Mouse (Mus musculus) hindbrain, embryonic 13.5 days (tissue): ENCODE results near the gene Nup93. TPM values are rescaled to one million over a fixed set of nuclear protein-coding genes. Genes with fewer than 3 reads are reported as not detected.

Source experiments
- ATAC-seq: fragments of 200-750 bp; cut with Nextera tagmentation; 2 replicates; pipeline ENCODE4 v1.8.0; 2017; ENCODE audit warnings: moderate TSS enrichment; ENCODE audit not compliant: low FRiP score
- H3K27ac ChIP-seq: fragments of 300-500 bp; sonication (generic); 2 replicates; pipeline ENCODE4 v1.5.1; 2015; ENCODE audit warnings: inconsistent platforms, mild to moderate bottlenecking, moderate library complexity
- H3K27me3 ChIP-seq: fragments of 300-500 bp; sonication (generic); 2 replicates; pipeline ENCODE4 v1.6.1; 2015; ENCODE audit warnings: mild to moderate bottlenecking, inconsistent platforms
- H3K36me3 ChIP-seq: fragments of 300-500 bp; sonication (generic); 2 replicates; pipeline ENCODE4 v1.6.1; 2015; ENCODE audit warnings: mild to moderate bottlenecking, inconsistent platforms
- H3K4me1 ChIP-seq: fragments of 300-500 bp; sonication (generic); replicated peaks from 2 replicates; pipeline ENCODE4 v1.6.1; 2015; ENCODE audit warnings: inconsistent platforms
- H3K4me2 ChIP-seq: fragments of 300-500 bp; sonication (generic); 2 replicates; pipeline ENCODE4 v1.6.1; 2015; ENCODE audit warnings: inconsistent platforms, mild to moderate bottlenecking, moderate library complexity
- H3K4me3 ChIP-seq: fragments of 300-500 bp; sonication (generic); 2 replicates; pipeline ENCODE4 v1.5.1; 2015; ENCODE audit warnings: mild to moderate bottlenecking, inconsistent platforms
- H3K9ac ChIP-seq: fragments of 300-500 bp; sonication (generic); 2 replicates; pipeline ENCODE4 v1.6.1; 2015; ENCODE audit warnings: mild to moderate bottlenecking, inconsistent platforms
- H3K9me3 ChIP-seq: fragments of 300-500 bp; sonication (generic); 2 replicates; pipeline ENCODE4 v1.6.1; 2016; ENCODE audit warnings: inconsistent platforms
- WGBS: fragments of 180-500 bp; shearing (Covaris S2); methylation state at CpG from one replicate; pipeline ENCODE4 v1.1.7; 2015; 5-methylcytosine and 5-hydroxymethylcytosine counted together
- polyA plus RNA-seq: library from polyadenylated mRNA; unstranded; fragments of >200 nt; fragmentation: Nextera tagmentation; extraction: Ambion mirVana; gene quantifications from 2 replicates; pipeline ENCODE4 v1.2.1, GENCODE M21; 2015

The Nup93 gene
- polyA plus RNA-seq, 1 experiment from 2014 or later = 66.5 TPM

DNA sequence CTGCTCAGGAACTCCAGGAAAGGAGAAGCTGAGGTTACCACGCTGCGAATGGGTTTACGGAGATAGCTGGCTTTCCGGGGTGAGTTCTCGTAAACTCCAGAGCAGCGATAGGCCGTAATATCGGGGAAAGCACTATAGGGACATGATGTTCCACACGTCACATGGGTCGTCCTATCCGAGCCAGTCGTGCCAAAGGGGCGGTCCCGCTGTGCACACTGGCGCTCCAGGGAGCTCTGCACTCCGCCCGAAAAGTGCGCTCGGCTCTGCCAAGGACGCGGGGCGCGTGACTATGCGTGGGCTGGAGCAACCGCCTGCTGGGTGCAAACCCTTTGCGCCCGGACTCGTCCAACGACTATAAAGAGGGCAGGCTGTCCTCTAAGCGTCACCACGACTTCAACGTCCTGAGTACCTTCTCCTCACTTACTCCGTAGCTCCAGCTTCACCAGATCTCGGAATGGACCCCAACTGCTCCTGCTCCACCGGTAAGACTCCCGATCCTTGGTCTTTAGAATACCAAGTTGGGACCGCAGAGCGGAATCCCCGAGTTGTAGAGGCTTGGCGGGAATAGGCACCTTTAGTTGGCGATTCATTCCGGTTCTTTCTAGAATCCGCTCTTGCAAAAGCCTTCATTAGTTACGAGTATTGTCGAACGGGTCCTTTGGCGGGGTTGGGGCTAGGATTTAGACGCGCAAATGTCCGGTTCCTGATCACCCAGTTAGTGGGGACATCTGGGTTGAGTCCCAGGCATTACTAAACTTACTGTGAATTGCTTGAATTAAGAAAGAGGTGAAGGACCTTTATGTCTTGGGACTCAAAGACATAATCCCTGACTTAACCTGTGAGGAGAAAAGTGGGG lies 35.3 kb upstream of the Nup93 start, which contains the start of gene Mt1:
Mt1 (plus strand) TSS at position 226 of the 856 bp plus-strand sequence.
- peak within 1 kb of the TSS; percentile 45 for H3K4me3 ChIP-seq
- no peak within 1 kb of the TSS for H3K27ac ChIP-seq
- H3K27me3 ChIP-seq = peaks cover 98% of the 10 kb centered on the region
- WGBS = 0% methylated on average over 50 of the region's 50 CpGs
- peak within 1 kb of the TSS; percentile 57; the same call in 1 of the 2 replicates for H3K9ac ChIP-seq
- H3K9me3 ChIP-seq = no peaks in the 10 kb centered on the region
- peak within 1 kb of the TSS; percentile 86 for H3K4me2 ChIP-seq
- peaks cover 25% of the 10 kb centered on the region for H3K4me1 ChIP-seq
- no peaks in the 10 kb centered on the region for H3K36me3 ChIP-seq
- peak; percentile 84 for ATAC-seq

DNA sequence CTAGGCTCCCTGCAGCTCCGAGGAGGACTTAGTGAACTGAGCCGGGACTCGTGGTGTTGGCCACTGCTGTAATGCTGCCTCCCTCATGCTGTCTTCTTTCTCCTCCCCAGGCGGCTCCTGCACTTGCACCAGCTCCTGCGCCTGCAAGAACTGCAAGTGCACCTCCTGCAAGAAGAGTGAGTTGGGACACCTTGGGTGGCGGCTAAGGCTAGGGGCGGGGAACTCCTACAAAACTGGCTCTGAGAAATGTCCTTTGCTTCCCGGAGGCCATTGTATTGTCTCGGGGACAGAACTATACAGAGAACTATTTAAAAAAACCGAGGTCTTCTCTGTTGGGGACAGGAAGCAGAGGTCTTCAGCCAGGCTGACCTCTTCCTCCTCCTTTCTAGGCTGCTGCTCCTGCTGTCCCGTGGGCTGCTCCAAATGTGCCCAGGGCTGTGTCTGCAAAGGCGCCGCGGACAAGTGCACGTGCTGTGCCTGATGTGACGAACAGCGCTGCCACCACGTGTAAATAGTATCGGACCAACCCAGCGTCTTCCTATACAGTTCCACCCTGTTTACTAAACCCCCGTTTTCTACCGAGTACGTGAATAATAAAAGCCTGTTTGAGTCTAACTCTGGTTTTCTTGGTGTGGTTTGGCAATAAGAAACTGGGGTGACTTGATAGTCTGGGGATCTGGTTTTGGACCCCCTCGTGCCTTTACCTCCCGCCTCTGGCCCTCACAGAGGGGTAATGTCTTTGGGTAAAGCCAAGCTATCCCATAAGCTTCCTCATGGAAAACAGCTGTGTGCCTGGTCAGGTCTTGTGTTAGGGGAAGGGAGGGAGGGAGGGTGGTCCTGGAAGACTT lies 34.4 kb upstream of the Nup93 start:
- Histone ChIP-seq H3K36me3 (no peaks in the 10 kb centered on the region), H3K27ac (no peak overlapping the region), H3K4me1 (peaks cover 25% of the 10 kb centered on the region), H3K9me3 (no peaks in the 10 kb centered on the region), H3K27me3 (peaks cover 98% of the 10 kb centered on the region), H3K4me2 (peak overlapping the region; percentile 86), H3K4me3 (peak overlapping the region; percentile 45), H3K9ac (0 out of 2 replicates have a peak overlapping the region, but pooled peaks have one; percentile 35)
- ATAC-seq = no peak
- 3% methylated on average over 25 of the region's 25 CpGs for WGBS

DNA sequence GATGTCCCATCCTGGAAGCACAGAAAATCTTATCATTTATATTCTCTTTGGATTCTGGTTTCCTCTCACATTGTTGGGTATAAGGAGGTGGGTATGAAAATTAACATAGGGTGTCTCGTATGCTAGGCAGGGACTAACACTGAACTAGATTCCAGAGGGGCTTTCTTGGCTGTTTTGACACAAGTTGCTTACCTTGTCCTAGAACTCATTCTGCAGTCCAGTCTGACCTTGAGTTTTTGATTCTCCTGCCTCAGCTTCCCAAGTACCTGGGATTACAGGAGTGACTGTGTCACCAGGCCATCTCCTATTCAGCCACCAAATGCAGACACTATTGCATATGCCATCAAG lies 33.8 kb upstream of the Nup93 start:
- Histone ChIP-seq H3K27ac (no peak overlapping the region), H3K4me2 (no peak overlapping the region), H3K27me3 (peaks cover 97% of the 10 kb centered on the region), H3K4me1 (peaks cover 25% of the 10 kb centered on the region), H3K9ac (no peak overlapping the region), H3K4me3 (no peak overlapping the region), H3K9me3 (no peaks in the 10 kb centered on the region), H3K36me3 (no peaks in the 10 kb centered on the region)
- ATAC-seq = no peak
- WGBS = 83% methylated on average over 1 of the region's 1 CpGs

DNA sequence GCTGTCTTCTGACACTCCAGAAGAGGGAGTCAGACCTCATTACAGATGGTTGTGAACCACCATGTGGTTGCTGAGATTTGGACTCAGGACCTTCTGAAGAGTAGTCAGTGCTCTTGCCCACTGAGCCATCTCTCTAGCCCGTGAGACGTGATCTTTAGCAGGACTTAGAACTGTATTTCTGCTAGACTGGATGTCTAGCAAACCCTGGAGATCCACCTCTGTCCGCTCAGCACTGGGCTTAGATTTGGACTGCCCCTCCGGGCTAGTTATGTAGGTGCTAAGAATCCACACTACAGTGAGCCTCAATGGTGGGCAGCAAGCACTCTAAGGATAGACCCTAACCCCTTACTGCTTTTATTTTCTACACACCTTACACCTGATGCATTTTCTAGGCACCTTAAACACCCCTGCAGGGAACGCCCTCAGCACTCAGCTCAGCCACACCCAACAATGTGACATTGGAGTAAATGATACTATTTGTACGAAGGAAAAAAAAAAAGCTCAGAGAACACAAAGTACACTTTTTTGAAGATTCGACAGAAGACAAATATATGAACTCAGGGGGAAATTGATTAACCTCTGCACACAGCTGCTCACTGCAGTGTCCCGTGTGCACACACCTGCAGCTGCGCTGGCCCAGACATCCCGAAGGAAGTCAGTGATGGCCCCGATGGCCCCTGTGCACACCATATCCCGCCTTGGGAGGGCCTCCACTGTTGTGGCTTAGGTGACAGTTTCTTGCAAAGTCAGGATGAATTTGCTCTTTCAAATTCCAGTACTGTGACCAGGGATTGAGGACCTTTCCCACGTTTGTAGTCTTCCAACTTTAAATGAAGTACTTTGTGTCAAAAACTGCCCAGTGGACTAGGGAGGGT lies 32.1 kb upstream of the Nup93 start:
- H3K27ac ChIP-seq = no peak overlapping the region
- 62% methylated on average over 13 of the region's 13 CpGs for WGBS
- peaks cover 97% of the 10 kb centered on the region for H3K27me3 ChIP-seq
- H3K4me2 ChIP-seq = no peak overlapping the region
- no peak overlapping the region for H3K4me3 ChIP-seq
- H3K36me3 ChIP-seq = no peaks in the 10 kb centered on the region
- no peak for ATAC-seq
- peaks cover 37% of the 10 kb centered on the region for H3K4me1 ChIP-seq
- H3K9ac ChIP-seq = no peak overlapping the region
- no peaks in the 10 kb centered on the region for H3K9me3 ChIP-seq

DNA sequence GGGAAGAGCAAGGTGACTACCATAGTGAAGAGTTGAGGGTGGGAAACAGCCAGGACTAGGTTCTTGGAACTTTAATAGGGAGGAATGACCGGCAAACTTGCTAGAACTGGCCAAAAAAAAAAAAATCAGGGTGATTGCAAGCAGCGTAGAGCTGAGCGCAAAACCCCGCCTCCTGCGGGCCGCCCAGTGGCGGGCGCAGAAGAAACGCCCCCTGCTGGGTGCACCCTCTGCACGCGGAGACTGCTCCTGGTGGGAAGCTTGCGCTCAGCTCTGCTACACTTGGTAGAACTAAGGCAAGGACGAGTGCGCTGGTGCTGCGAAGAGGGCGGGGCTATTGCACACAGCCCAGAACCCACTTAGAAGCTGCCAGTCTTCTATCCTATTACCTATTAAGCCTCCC lies 31.2 kb upstream of the Nup93 start:
- Histone ChIP-seq H3K4me3 (peak overlapping the region; percentile 13), H3K9ac (no peak overlapping the region)
- WGBS = under 1% methylated on average over 16 of the region's 16 CpGs

DNA sequence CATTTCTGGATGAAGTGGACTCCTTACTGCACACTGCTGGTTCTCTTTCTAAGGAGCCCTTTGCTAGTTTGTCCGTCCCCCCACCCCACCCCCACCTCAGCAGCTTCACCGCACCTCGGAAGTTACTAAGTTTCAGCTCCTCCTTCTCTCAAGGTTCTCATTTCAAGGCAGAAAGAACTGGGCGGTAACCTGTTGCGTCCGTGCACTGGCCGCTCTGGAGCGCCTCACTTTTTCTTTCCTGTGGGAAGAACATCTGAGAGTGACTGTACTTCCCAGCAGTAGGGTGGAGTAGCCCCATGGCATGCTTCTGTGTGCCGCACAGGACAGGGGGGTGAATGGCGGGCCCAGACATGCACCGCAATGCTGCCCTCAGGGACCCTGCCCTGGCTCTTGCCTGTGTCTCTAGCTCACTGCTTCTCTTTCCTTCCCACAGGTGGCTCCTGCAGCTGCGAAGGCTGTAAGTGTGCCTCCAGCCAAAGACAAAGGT lies 30.0 kb upstream of the Nup93 start:
- Histone ChIP-seq H3K4me1 (peaks cover 36% of the 10 kb centered on the region), H3K27ac (no peak overlapping the region), H3K9me3 (no peaks in the 10 kb centered on the region), H3K4me2 (no peak overlapping the region), H3K9ac (no peak overlapping the region), H3K27me3 (peaks cover 87% of the 10 kb centered on the region), H3K36me3 (no peaks in the 10 kb centered on the region), H3K4me3 (no peak overlapping the region)
- ATAC-seq = no peak
- 28% methylated on average over 12 of the region's 12 CpGs for WGBS

More for the DNA sequence above, 31.2 kb upstream of the Nup93 start:
- H3K27me3 ChIP-seq = peaks cover 95% of the 10 kb centered on the region
- H3K9me3 ChIP-seq = no peaks in the 10 kb centered on the region
- H3K36me3 ChIP-seq = no peaks in the 10 kb centered on the region
- no peak overlapping the region for H3K27ac ChIP-seq
- peaks cover 45% of the 10 kb centered on the region for H3K4me1 ChIP-seq
- peak overlapping the region; percentile 42 for H3K4me2 ChIP-seq
- peak; percentile 27; the same call in 1 of the 2 replicates for ATAC-seq

DNA sequence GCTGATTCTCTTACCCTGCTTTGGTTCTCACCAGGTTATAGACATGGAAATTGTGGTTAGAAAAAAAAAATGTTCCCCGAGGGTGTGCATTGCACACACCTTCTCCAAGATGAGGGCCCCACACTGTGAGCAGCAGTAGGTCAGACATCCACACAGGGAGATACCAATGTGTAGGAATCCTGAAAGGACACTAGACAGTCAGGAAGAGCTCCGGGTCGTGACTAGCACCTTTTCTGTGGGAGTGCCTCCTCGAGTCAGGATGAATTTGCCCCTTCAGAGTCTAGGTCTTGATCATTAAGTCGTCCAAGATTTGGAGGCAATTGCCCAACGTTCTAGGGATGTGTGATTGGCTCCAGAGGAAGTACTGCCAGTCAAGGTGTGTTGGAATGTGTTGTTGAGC lies 28.6 kb upstream of the Nup93 start:
- H3K4me3 ChIP-seq = no peak overlapping the region

DNA sequence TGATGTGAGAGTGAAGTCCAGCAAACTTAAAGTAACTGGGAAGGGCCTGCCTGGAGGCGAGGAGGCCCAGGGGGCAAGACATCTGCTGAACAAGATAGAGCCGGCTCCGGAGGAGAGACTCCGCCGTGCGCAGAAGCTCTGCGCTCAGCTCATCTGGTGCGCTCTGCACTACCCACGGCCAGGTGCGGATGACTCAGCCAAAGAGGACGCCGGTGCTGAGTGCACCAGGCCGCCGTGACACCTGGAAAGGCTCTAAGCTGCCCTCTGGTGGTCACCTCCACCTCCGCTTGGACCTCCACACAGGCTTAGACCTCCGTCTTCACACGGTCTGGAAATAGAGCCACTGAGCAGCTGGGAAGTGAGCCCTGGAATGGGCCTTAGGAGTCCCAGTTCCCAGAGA lies 27.8 kb upstream of the Nup93 start:
- ATAC-seq = peak; percentile 62
- Histone ChIP-seq H3K4me3 (no peak overlapping the region), H3K4me2 (peak overlapping the region; percentile 36), H3K4me1 (peaks cover 33% of the 10 kb centered on the region), H3K9ac (no peak overlapping the region), H3K9me3 (no peaks in the 10 kb centered on the region), H3K27ac (no peak overlapping the region), H3K27me3 (peaks cover 75% of the 10 kb centered on the region), H3K36me3 (no peaks in the 10 kb centered on the region)
- 5% methylated on average over 17 of the region's 17 CpGs for WGBS

More for the DNA sequence above, 28.6 kb upstream of the Nup93 start:
- no peak overlapping the region for H3K27ac ChIP-seq
- H3K9ac ChIP-seq = no peak overlapping the region
- peaks cover 27% of the 10 kb centered on the region for H3K4me1 ChIP-seq
- no peak overlapping the region for H3K4me2 ChIP-seq
- no peaks in the 10 kb centered on the region for H3K9me3 ChIP-seq
- H3K27me3 ChIP-seq = peaks cover 81% of the 10 kb centered on the region
- WGBS = 72% methylated on average over 6 of the region's 6 CpGs
- ATAC-seq = no peak
- no peaks in the 10 kb centered on the region for H3K36me3 ChIP-seq

DNA sequence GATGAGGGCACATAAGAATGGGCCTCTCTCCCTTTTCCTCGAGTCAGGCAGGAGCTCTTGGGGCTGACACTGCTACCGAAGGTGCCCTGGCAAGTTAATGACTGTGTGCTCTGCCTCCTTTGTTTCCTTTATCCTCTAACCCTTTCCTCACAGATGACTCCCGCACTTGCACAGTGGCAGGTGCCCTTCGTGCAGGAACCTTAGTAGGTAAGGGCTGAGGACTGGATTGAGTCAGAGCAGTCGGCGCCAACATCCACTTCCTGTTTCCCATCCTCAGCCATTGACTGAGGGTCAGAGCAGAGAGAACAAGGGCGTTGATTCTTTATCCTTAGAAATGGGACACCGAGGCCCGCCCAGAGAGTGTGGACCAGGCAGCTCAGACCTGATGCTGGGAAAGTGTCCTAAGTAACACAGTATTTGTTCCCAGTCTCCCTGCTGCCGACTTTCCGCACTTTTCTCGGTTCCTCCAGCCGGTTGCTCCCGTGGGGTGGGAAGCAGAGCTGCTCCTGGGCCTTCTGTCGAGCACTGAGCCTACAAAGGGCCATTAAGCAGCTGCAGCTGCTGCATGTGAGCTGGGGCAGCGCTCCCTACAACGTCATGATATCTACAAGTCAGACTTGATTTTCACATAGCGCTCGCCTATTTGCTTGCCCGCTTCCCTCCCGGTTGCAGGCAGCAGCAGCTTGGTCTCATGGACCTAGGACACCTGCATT lies 26.9 kb upstream of the Nup93 start:
- H3K27me3 ChIP-seq = peaks cover 66% of the 10 kb centered on the region
- ATAC-seq = no peak
- no peak overlapping the region for H3K9ac ChIP-seq
- no peaks in the 10 kb centered on the region for H3K36me3 ChIP-seq
- no peak overlapping the region for H3K4me3 ChIP-seq
- no peaks in the 10 kb centered on the region for H3K9me3 ChIP-seq
- peaks cover 35% of the 10 kb centered on the region for H3K4me1 ChIP-seq
- H3K27ac ChIP-seq = no peak overlapping the region
- 22% methylated on average over 21 of the region's 21 CpGs for WGBS
- peak overlapping the region; percentile 36 for H3K4me2 ChIP-seq

DNA sequence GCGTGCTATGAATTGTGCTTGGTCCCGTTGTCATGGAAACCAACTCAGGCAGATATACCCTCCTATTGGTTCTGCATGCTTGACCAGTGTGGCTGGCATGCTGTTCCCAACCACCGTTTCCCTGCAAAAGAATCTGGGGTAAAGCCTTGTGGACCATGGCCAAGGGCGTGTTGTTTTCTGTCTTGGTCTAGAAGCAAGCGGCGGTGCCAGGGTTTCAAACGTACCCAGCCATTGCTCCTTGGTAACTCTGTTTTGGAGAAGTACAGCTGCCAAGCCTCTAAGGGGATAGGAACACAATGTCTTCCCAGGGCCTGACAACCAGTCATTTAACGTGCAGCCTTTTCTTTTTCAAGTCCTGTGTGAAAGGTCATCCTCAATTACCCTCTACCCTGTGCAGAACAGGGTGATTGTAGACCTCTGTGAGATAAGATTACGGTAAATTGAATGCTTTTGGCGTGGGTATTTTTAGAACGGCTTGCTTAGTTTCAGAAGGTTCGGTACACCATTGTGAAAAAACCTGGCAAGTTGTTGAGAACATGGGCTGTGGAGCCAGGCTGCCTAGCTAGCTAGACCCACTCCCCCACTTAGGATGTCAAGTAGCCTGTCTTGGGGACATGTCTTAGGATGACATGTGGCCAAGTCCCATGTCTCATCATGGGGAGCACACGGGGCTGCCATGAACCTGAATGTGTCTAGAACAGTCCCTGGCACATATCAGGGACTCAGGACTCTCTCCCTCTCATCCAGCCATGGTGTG lies 24.9 kb upstream of the Nup93 start:
- 50% methylated on average over 13 of the region's 13 CpGs for WGBS
- H3K4me2 ChIP-seq = no peak overlapping the region
- H3K9me3 ChIP-seq = no peaks in the 10 kb centered on the region
- H3K27me3 ChIP-seq = peaks cover 46% of the 10 kb centered on the region
- H3K4me1 ChIP-seq = peaks cover 28% of the 10 kb centered on the region
- H3K4me3 ChIP-seq = no peak overlapping the region
- H3K9ac ChIP-seq = no peak overlapping the region
- H3K36me3 ChIP-seq = no peaks in the 10 kb centered on the region
- peak; percentile 34 for ATAC-seq
- peak overlapping the region; percentile 35; the same call in 1 of the 2 replicates for H3K27ac ChIP-seq
